Mouse (Mus musculus) embryonic facial prominence, embryonic 10.5 days (tissue): ENCODE results near the gene Prrg2. TPM values are rescaled to one million over a fixed set of nuclear protein-coding genes. Genes with fewer than 3 reads are reported as not detected.

ENCODE experiments used
- DNase-seq: peaks from one replicate; pipeline ENCODE4 v3.0.0-alpha.2; 2017; ENCODE audit warnings: low spot score
- H3K27ac ChIP-seq: fragments of 300-500 bp; sonication (generic); replicated peaks from 2 replicates; pipeline ENCODE4 v1.5.1; 2016; ENCODE audit warnings: mild to moderate bottlenecking
- H3K27me3 ChIP-seq: fragments of 300-500 bp; sonication (generic); replicated peaks from 2 replicates; pipeline ENCODE4 v1.6.1; 2016; ENCODE audit warnings: low read depth, mild to moderate bottlenecking; ENCODE audit not compliant: poor library complexity, severe bottlenecking
- H3K36me3 ChIP-seq: fragments of 300-500 bp; sonication (generic); replicated peaks from 2 replicates; pipeline ENCODE4 v1.6.1; 2016; ENCODE audit warnings: mild to moderate bottlenecking, moderate library complexity
- H3K4me1 ChIP-seq: fragments of 300-500 bp; sonication (generic); 2 replicates; pipeline ENCODE4 v1.6.1; 2016
- H3K4me3 ChIP-seq: fragments of 300-500 bp; sonication (generic); 2 replicates; pipeline ENCODE4 v1.5.1; 2016; ENCODE audit warnings: mild to moderate bottlenecking, moderate library complexity
- H3K9me3 ChIP-seq: fragments of 300-500 bp; sonication (generic); 2 replicates; pipeline ENCODE4 v1.6.1; 2016; ENCODE audit warnings: mild to moderate bottlenecking
- WGBS: fragments of 180-500 bp; shearing (Covaris S2); methylation state at CpG from one replicate; pipeline ENCODE4 v1.1.7; 2016; 5-methylcytosine and 5-hydroxymethylcytosine counted together
- polyA plus RNA-seq: library from polyadenylated mRNA; unstranded; fragments of >200 nt; fragmentation: Nextera tagmentation; extraction: Ambion mirVana; gene quantifications from 2 replicates; pipeline ENCODE4 v1.2.1, GENCODE M21; 2016

Gene Prrg2
- polyA plus RNA-seq, 1 experiment from 2014 or later: 24.4 TPM

DNA sequence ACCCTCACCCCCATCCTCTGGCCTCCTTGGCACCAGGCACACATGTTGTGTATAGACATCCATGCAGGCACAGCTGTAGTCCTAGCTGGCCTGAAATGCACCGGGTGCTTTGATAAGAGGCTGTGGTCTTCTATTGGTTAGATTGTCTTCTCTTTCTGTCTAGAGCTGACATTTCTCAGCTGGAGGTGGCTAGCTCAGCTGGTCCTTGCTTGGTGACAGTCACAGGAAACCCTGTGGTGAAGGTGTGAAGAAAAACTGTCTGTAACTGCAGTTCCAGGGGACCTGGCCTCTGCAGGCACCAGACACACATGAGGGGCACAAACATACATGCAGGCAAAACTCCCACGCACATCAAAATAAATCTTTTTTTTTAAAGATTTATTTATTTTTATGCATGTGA lies 7.2 kb upstream of the Prrg2 start:
- no peak overlapping the region for H3K4me3 ChIP-seq
- DNase-seq: no peak
- no peaks in the 10 kb centered on the region for H3K9me3 ChIP-seq
- no peaks in the 10 kb centered on the region for H3K27me3 ChIP-seq
- H3K4me1 ChIP-seq: no peaks in the 10 kb centered on the region
- WGBS: 92% methylated on average over 2 of the region's 2 CpGs
- no peak overlapping the region for H3K27ac ChIP-seq
- peaks cover 20% of the 10 kb centered on the region for H3K36me3 ChIP-seq

GRCm38 (mm10) chr7:45068000-45068318 lies 5.5 kb upstream of the Prrg2 start:
- Histone ChIP-seq H3K36me3 (peaks cover 4% of the 10 kb centered on the region; the same call in 1 of the 2 replicates), H3K4me3 (no peak overlapping the region), H3K4me1 (peaks cover 7% of the 10 kb centered on the region), H3K27ac (no peak overlapping the region), H3K9me3 (no peaks in the 10 kb centered on the region), H3K27me3 (no peaks in the 10 kb centered on the region)
- WGBS: 24% methylated on average over 5 of the region's 5 CpGs
- DNase-seq: peak; percentile 70

- no peaks in the 10 kb centered on the region for H3K27me3 ChIP-seq
- DNase-seq: no peak
- H3K4me1 ChIP-seq: peaks cover 8% of the 10 kb centered on the region
- H3K36me3 ChIP-seq: peaks cover 4% of the 10 kb centered on the region; the same call in 1 of the 2 replicates
- no peak overlapping the region for H3K4me3 ChIP-seq
- H3K9me3 ChIP-seq: no peaks in the 10 kb centered on the region
- 76% methylated on average over 4 of the region's 4 CpGs for WGBS
- H3K27ac ChIP-seq: no peak overlapping the region
Observed at GRCm38 (mm10) chr7:45067190-45067999, 4.9 kb upstream of the Prrg2 start.

GRCm38 (mm10) chr7:45061532-45062075 lies 873 bp downstream of the Prrg2 start:
- no peaks in the 10 kb centered on the region for H3K36me3 ChIP-seq
- H3K4me3 ChIP-seq: peak overlapping the region; percentile 73
- peak; percentile 46 for DNase-seq
- WGBS: 17% methylated on average over 11 of the region's 11 CpGs
- H3K4me1 ChIP-seq: peaks cover 42% of the 10 kb centered on the region
- no peaks in the 10 kb centered on the region for H3K9me3 ChIP-seq
- H3K27ac ChIP-seq: peak overlapping the region; percentile 89
- H3K27me3 ChIP-seq: no peaks in the 10 kb centered on the region

GRCm38 (mm10) chr7:45060632-45061122 lies 1.8 kb downstream of the Prrg2 start:
- H3K27ac ChIP-seq: peak overlapping the region; percentile 89
- DNase-seq: no peak
- H3K36me3 ChIP-seq: no peaks in the 10 kb centered on the region
- WGBS: 91% methylated on average over 6 of the region's 6 CpGs
- H3K9me3 ChIP-seq: no peaks in the 10 kb centered on the region
- no peaks in the 10 kb centered on the region for H3K27me3 ChIP-seq
- peak overlapping the region; percentile 73; the same call in 1 of the 2 replicates for H3K4me3 ChIP-seq
- peaks cover 42% of the 10 kb centered on the region for H3K4me1 ChIP-seq

- peak overlapping the region; percentile 11; the same call in 1 of the 2 replicates for H3K4me3 ChIP-seq
Observed at GRCm38 (mm10) chr7:45058607-45059571, 3.6 kb downstream of the Prrg2 start.

DNA sequence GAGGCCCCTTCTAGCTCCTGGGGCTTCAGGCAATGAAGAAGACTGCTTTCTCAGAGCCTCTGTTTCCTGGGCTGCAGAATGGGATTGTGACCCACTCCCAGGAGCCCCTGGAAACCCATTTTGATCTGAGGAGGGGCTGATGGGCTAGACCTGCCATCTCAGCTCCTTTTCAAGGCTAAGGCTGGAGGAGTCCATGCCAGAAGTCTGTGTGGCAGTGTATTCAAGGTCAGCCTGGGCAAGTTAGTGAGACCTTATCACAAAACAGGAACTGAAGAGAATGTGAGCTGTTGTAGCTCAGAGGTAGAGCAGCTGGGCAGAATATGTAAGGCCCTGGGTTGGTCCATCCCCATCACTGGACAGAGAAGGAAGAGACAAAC lies 5.5 kb downstream of the Prrg2 start:
- Histone ChIP-seq H3K4me3 (no peak overlapping the region), H3K4me1 (peaks cover 51% of the 10 kb centered on the region), H3K9me3 (no peaks in the 10 kb centered on the region), H3K36me3 (no peaks in the 10 kb centered on the region), H3K27ac (peak overlapping the region; percentile 48), H3K27me3 (no peaks in the 10 kb centered on the region)
- no peak for DNase-seq

More at GRCm38 (mm10) chr7:45058607-45059571, 3.6 kb downstream of the Prrg2 start:
- Histone ChIP-seq H3K9me3 (no peaks in the 10 kb centered on the region), H3K4me1 (peaks cover 52% of the 10 kb centered on the region), H3K27me3 (no peaks in the 10 kb centered on the region), H3K27ac (peak overlapping the region; percentile 75), H3K36me3 (no peaks in the 10 kb centered on the region)
- 78% methylated on average over 10 of the region's 10 CpGs for WGBS
- peak; percentile 73 for DNase-seq

DNA sequence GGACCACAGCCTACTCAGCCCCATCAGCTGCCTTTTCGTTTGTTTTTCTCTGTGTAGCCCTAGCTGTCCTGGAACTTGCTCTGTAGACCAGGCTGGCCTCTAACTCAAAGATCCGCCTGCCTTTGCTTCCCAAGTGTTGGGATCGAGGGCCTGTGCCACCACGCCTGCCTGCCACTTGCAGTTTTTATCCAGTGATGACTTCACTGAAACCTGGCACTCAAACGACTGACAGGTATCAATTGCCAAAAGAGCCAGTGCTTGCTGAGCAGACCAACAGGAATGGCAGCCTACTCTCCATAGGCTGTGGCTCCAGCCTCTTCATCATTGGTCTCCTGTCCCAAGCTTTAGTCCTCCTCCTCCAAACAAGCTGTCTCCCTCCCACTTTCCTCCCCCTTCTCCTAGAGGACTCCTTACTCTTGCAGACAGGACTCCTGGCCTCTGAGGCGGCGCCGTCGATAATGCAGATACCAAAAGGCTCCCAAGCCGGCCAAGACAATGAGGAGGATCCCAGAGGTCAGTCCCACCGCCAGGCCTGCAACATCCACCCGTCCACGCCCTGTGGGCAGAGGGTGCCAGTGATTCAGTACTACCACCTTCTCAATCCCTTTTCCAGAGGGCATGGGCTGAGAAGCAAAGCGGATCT lies 6.0 kb downstream of the Prrg2 start:
- 0 out of 2 replicates have a peak overlapping the region, but pooled peaks have one; percentile 11 for H3K4me3 ChIP-seq
- H3K27ac ChIP-seq: peak overlapping the region; percentile 48
- H3K4me1 ChIP-seq: peaks cover 51% of the 10 kb centered on the region
- no peaks in the 10 kb centered on the region for H3K36me3 ChIP-seq
- DNase-seq: no peak
- no peaks in the 10 kb centered on the region for H3K9me3 ChIP-seq
- H3K27me3 ChIP-seq: no peaks in the 10 kb centered on the region
- WGBS: 64% methylated on average over 14 of the region's 14 CpGs

DNA sequence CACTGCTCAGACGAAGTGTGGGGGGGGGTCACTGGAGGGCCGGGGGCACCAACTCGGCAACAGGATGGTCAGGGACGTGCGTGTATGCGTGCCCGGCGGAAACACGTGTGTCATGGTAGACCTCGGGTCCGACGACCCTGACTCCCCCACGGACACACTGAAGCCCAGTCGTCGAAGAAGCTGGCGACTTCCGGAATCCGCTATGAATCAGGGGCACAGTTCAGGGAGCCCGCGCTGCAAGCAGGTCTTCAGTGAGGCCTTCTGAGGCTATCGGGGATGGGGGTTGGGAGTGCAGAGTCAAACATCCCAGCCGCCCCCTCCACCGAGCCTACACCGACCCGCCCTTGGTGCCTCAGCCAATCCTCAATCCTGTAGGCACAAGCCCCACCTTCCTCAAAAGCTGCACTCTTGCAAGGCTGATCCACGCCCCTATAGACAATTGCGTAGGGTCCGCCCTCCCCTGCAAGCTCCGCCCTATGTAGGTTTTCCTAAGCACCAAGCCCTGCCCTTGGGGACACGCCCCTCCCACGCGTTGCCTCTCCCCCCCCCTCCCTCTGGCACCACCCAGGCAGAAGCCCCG lies 8.5 kb downstream of the Prrg2 start:
- H3K27me3 ChIP-seq: no peaks in the 10 kb centered on the region
- peaks cover 24% of the 10 kb centered on the region for H3K36me3 ChIP-seq
- no peaks in the 10 kb centered on the region for H3K9me3 ChIP-seq
- H3K27ac ChIP-seq: peak overlapping the region; percentile 99
- DNase-seq: peak; percentile 97
- H3K4me1 ChIP-seq: peaks cover 50% of the 10 kb centered on the region
- WGBS: under 1% methylated on average over 33 of the region's 33 CpGs
- peak overlapping the region; percentile 97 for H3K4me3 ChIP-seq

GRCm38 (mm10) chr7:45053117-45053930 lies 9.2 kb downstream of the Prrg2 start:
- Histone ChIP-seq H3K4me3 (peak overlapping the region; percentile 97), H3K27ac (peak overlapping the region; percentile 99), H3K27me3 (no peaks in the 10 kb centered on the region), H3K36me3 (peaks cover 31% of the 10 kb centered on the region), H3K4me1 (peaks cover 46% of the 10 kb centered on the region), H3K9me3 (no peaks in the 10 kb centered on the region)
- WGBS: under 1% methylated on average over 55 of the region's 59 CpGs
- peak; percentile 90 for DNase-seq

- Histone ChIP-seq H3K36me3 (peaks cover 36% of the 10 kb centered on the region), H3K4me1 (peaks cover 46% of the 10 kb centered on the region), H3K9me3 (no peaks in the 10 kb centered on the region), H3K4me3 (peak within 1 kb of the TSS; percentile 97), H3K27me3 (no peaks in the 10 kb centered on the region), H3K27ac (peak within 1 kb of the TSS; percentile 99)
- 2% methylated on average over 17 of the region's 18 CpGs for WGBS
- no peak for DNase-seq
Observed at GRCm38 (mm10) chr7:45052862-45053116, 9.7 kb downstream of the Prrg2 start, which contains the start of gene Prr12. TSS of gene Prr12 (minus strand) at chr7:45052881.
